Mouse (Mus musculus): ENCODE data around the gene Fgf9. TPM values are rescaled to one million over a fixed set of nuclear protein-coding genes. Genes with fewer than 3 reads are reported as not detected.
A peak's percentile ranks its signal among the peaks of the same experiment; 100 is the strongest.

Gene Fgf9
- total and polyA plus RNA-seq, 2 experiments from 2014 or later = 3.7 to 10.6 TPM

GRCm38 (mm10) chr14:58072771-58073501 lies 2.6 kb downstream of the Fgf9 start:
- Histone ChIP-seq H3K9ac (replicated peaks; ENCODE audit: low read depth, low read length) (peak overlapping the region; percentile 69), H3K4me2 (ENCODE audit: low read depth, low read length) (peak overlapping the region; percentile 86), H3K27ac (ENCODE audit: low read depth) (peak overlapping the region; percentile 86), H3K9me3 (replicated peaks; ENCODE audit: control insufficient read depth, low read length) (no peaks in the 10 kb centered on the region), H3K4me3 (ENCODE audit: low read depth, low read length) (peak overlapping the region; percentile 84), H3K4me1 (ENCODE audit: control insufficient read depth, insufficient read depth) (peaks cover 6% of the 10 kb centered on the region; the same call in 1 of the 2 replicates), H3K27me3 (ENCODE audit: control insufficient read depth, insufficient read depth, low read length) (peaks cover 25% of the 10 kb centered on the region), H3K36me3 (replicated peaks; ENCODE audit: control insufficient read depth, insufficient read depth, low read length) (no peaks in the 10 kb centered on the region)
- DNase-seq (ENCODE audit: low spot score) (no peak), ATAC-seq (ENCODE audit: insufficient read depth, low read depth) (no peak)
- TF ChIP-seq EP300 (IDR thresholded peaks at IDR 0.05; ENCODE audit: low read depth) (no peak), CTCF (IDR thresholded peaks at IDR 0.05; ENCODE audit: low read depth) (no peak)
- under 1% methylated on average over 29 of the region's 29 CpGs for WGBS

DNA sequence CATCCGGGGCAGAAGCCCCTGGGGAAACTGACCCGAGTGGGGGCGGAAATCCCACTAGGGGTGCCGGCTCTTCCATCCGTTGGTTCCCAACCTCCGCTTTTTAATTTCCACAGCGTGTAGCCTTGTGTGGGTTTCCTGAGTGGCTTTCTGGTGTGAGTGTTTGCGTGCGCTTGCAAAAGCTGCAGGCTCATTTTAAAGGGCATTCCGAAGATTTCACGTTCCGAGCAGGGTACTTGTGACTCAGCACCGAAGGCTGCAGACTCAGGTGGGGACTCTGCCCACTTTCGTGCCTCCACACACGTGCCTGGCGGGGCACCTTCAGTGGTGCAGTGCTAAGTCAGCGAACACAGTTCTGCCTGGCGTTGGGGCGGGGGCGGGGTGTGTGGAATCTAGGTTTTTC lies 3.6 kb downstream of the Fgf9 start:
- Histone ChIP-seq H3K9me3 (replicated peaks; ENCODE audit: control insufficient read depth, low read length) (no peaks in the 10 kb centered on the region), H3K27ac (ENCODE audit: low read depth) (no peak overlapping the region), H3K4me1 (ENCODE audit: control insufficient read depth, insufficient read depth) (peaks cover 6% of the 10 kb centered on the region; the same call in 1 of the 2 replicates), H3K36me3 (replicated peaks; ENCODE audit: control insufficient read depth, insufficient read depth, low read length) (no peaks in the 10 kb centered on the region), H3K9ac (replicated peaks; ENCODE audit: low read depth, low read length) (peak overlapping the region; percentile 67), H3K4me3 (ENCODE audit: low read depth, low read length) (peak overlapping the region; percentile 84), H3K27me3 (ENCODE audit: control insufficient read depth, insufficient read depth, low read length) (peaks cover 22% of the 10 kb centered on the region), H3K4me2 (ENCODE audit: low read depth, low read length) (peak overlapping the region; percentile 86)
- no peak for ATAC-seq (ENCODE audit: insufficient read depth, low read depth)
- 2% methylated on average over 20 of the region's 20 CpGs for WGBS
- DNase-seq (ENCODE audit: low spot score) = no peak
- no peak for TF ChIP-seq EP300 (IDR thresholded peaks at IDR 0.05; ENCODE audit: low read depth)
- no peak for TF ChIP-seq CTCF (IDR thresholded peaks at IDR 0.05; ENCODE audit: low read depth)

DNA sequence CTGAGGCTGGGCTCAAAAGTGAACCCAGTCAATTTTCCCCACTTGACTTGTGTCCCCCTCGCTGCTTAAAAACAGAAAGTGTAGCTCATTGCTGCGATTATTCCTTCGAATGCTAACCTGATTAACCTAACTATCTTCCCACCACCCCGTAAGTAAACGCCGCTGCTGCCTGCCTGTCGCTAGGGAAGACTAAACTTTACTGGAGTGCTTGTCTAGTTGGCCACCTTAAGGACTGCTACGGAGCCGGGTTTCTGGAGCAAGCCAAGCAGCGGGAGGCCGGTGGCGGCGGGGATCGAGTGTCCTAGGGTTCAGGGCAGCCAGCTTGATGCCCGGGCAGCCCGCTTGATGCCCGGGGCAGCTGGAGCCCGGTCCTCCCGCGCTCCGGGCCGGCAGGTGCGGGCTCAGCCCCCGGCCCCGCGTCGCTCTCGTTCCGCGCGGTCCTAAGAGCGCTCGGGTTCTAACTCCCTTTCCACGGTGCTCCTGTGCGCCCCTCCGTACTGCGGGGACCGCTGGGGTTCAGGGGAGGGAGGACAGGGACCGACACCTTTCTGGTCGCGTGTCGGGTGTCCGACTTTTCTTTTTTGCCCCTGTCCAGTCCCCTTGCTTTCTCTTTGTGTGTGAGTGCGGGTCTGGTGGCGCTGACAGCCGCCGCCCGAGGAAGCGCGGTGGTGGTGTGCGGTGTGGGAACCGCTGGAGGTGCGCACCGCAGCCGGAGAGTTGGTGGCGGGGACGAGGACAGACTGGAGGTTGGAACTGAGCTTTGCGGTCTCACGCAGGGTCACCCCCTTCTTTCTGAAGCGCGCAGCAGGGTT lies 4.5 kb downstream of the Fgf9 start:
- under 1% methylated on average over 52 of the region's 61 CpGs for WGBS
- H3K27ac ChIP-seq (ENCODE audit: low read depth) = peak overlapping the region; percentile 86
- no peak for TF ChIP-seq CTCF (IDR thresholded peaks at IDR 0.05; ENCODE audit: low read depth)
- no peak for TF ChIP-seq EP300 (IDR thresholded peaks at IDR 0.05; ENCODE audit: low read depth)

GRCm38 (mm10) chr14:58075433-58076029 lies 5.2 kb downstream of the Fgf9 start:
- peak; percentile 65 for DNase-seq (ENCODE audit: low spot score)
- Histone ChIP-seq H3K4me1 (ENCODE audit: control insufficient read depth, insufficient read depth) (peaks cover 14% of the 10 kb centered on the region; the same call in 1 of the 2 replicates), H3K4me3 (ENCODE audit: low read depth, low read length) (peak overlapping the region; percentile 84), H3K36me3 (replicated peaks; ENCODE audit: control insufficient read depth, insufficient read depth, low read length) (no peaks in the 10 kb centered on the region), H3K9ac (replicated peaks; ENCODE audit: low read depth, low read length) (peak overlapping the region; percentile 67), H3K27me3 (ENCODE audit: control insufficient read depth, insufficient read depth, low read length) (peaks cover 19% of the 10 kb centered on the region), H3K27ac (ENCODE audit: low read depth) (peak overlapping the region; percentile 86), H3K4me2 (ENCODE audit: low read depth, low read length) (peak overlapping the region; percentile 86), H3K9me3 (replicated peaks; ENCODE audit: control insufficient read depth, low read length) (no peaks in the 10 kb centered on the region)
- TF ChIP-seq CTCF (IDR thresholded peaks at IDR 0.05; ENCODE audit: low read depth) = peak; percentile 30
- no peak for TF ChIP-seq EP300 (IDR thresholded peaks at IDR 0.05; ENCODE audit: low read depth)
- WGBS = 0% methylated on average over 31 of the region's 31 CpGs
- ATAC-seq (ENCODE audit: insufficient read depth, low read depth) = peak; percentile 48

More for the DNA sequence above, 4.5 kb downstream of the Fgf9 start:
- DNase-seq (ENCODE audit: low spot score) = no peak
- 0 out of 2 replicates have a peak, but pooled peaks have one; percentile 24 for ATAC-seq (ENCODE audit: insufficient read depth, low read depth)
- H3K4me1 ChIP-seq (ENCODE audit: control insufficient read depth, insufficient read depth) = peaks cover 9% of the 10 kb centered on the region; the same call in 1 of the 2 replicates
- peaks cover 20% of the 10 kb centered on the region for H3K27me3 ChIP-seq (ENCODE audit: control insufficient read depth, insufficient read depth, low read length)
- peak overlapping the region; percentile 86 for H3K4me2 ChIP-seq (ENCODE audit: low read depth, low read length)
- no peaks in the 10 kb centered on the region for H3K9me3 ChIP-seq (replicated peaks; ENCODE audit: control insufficient read depth, low read length)
- H3K9ac ChIP-seq (replicated peaks; ENCODE audit: low read depth, low read length) = peak overlapping the region; percentile 67
- peak overlapping the region; percentile 84 for H3K4me3 ChIP-seq (ENCODE audit: low read depth, low read length)
- no peaks in the 10 kb centered on the region for H3K36me3 ChIP-seq (replicated peaks; ENCODE audit: control insufficient read depth, insufficient read depth, low read length)

DNA sequence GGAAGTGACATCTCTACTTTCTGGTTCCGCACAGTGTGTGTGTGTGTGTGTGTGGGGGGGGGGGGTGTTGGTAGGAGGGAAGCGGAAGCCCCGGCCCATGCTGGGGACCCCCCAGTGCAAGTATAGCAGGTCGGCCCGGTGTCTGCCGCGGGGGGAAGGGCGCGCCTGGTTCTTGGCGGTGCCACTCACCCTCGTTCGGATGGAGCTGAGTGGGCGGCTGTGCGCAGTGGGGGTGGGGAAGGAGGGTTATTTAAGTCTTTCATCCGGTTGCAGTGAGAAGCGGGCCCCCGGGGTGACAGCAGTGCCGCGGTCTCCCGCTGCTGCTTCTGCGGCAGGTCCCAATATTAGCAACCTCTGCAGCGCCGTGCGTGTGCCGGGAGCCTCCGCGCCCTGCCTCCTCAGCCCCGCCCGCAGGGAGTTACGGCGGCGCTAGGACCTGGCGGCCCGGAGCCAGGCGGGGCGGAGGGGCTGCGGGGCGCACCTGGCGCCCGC lies 5.7 kb downstream of the Fgf9 start:
- H3K9ac ChIP-seq (replicated peaks; ENCODE audit: low read depth, low read length) = peak overlapping the region; percentile 67
- under 1% methylated on average over 39 of the region's 40 CpGs for WGBS

More for the DNA sequence above, 5.7 kb downstream of the Fgf9 start:
- Histone ChIP-seq H3K4me1 (ENCODE audit: control insufficient read depth, insufficient read depth) (peaks cover 19% of the 10 kb centered on the region), H3K36me3 (replicated peaks; ENCODE audit: control insufficient read depth, insufficient read depth, low read length) (no peaks in the 10 kb centered on the region), H3K9me3 (replicated peaks; ENCODE audit: control insufficient read depth, low read length) (no peaks in the 10 kb centered on the region), H3K4me2 (ENCODE audit: low read depth, low read length) (peak overlapping the region; percentile 86), H3K27me3 (ENCODE audit: control insufficient read depth, insufficient read depth, low read length) (peaks cover 17% of the 10 kb centered on the region), H3K27ac (ENCODE audit: low read depth) (peak overlapping the region; percentile 86), H3K4me3 (ENCODE audit: low read depth, low read length) (peak overlapping the region; percentile 84)
- DNase-seq (ENCODE audit: low spot score) = peak; percentile 45
- no peak for TF ChIP-seq CTCF (IDR thresholded peaks at IDR 0.05; ENCODE audit: low read depth)
- TF ChIP-seq EP300 (IDR thresholded peaks at IDR 0.05; ENCODE audit: low read depth) = no peak
- ATAC-seq (ENCODE audit: insufficient read depth, low read depth) = peak; percentile 61

All from heart, postnatal 0 days (tissue).